Mouse (Mus musculus): Measurements from ENCODE around the gene Smagp.
A peak's percentile ranks its signal among the peaks of the same experiment; 100 is the strongest.
"Not testable (repeated sequence)": the region's sequence is repeated elsewhere in the genome, so short reads cannot be mapped to it uniquely, and the experiment has no call there.

Gene Smagp

DNA sequence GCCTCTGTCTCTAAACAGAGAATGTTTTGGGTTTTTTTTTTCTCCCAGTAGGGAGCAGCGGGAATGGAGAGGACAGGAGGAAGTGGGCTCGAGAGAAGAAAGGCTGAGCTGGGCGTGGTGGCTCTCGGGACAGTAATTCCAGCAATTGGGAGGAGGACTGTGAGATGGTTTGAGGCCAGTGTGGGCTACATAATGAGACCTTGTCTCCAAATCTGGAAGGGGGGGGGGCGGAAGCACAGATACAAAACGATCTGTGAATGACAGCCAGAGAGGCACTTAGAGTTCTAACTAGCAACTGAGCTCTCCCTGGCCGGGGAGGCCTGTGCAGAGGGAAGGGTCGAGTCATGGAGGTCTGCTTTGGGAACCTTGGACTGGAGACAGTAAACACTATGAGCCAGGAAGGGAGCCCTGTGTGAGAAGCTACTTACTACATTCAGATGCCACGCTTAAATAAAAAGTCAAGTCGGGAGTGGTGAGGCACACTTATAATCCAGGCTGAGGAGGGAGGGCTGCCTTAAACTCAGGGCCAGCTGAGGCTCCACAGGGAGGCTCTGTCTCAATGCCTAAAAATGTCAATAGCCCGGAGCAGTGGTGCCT is 8.9 kb downstream of the Smagp start:
- no peak for DNase-seq (ENCODE audit: low spot score in 2 of 2)

DNA sequence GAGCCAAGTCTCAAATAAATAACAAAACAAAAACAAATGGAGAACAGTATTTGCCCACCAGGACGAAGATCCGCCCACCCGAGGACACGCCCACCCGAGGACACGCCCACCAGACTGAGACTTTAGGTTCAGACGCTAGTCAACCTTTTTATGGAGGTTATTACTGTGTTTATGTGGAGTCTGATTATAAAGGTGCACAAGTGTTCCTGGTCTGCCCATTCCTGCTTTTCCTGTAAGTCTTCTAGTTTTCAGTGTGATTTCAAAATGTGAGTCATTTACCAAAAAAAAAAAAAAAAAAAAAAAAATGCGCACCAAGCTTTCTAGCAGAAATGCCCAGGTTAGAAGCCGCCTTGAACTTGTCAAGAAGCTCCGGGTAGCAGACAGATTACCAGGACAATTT is 9.5 kb downstream of the Smagp start:
- DNase-seq (ENCODE audit: low spot score in 2 of 2): no peak

DNA sequence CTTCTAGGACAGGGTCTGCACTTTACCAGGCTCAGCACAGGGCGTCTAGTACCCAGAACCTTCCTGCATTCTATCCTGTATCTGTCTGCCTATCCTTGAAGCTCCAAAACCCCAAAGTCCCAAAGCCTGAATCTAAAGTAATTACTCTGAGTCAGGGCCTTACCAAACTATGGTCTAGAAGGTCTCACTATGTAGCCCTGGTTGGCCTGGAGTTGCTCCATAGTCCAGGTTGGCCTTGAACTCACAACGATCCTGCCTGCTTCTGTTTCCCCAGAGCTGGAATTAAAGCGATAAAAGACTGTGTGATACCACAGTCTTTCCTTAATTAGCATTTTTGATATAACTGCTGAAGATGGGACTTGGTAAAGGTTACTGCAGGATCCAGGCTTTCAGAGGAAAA is 12.3 kb downstream of the Smagp start:
- DNase-seq (ENCODE audit: low spot score in 2 of 2): no peak

DNA sequence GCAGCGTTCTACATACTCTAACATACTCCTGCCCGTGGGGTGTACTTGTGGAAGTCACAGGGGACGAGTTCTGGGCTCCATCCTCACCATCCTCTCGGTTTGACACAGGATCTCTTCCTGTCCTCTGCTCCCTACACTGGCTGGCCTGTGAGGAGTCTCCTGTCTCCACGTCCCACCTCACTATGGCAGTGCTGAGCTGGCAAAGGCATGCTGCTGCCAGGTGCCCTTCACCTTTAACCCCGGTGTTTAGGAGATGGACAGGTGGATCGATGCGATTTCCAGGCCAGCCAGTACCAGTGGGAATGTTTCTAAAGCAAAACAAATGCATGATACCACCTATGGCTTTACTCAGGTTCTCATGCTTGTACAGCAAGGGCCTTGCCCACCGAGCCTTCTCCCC is 13.0 kb downstream of the Smagp start:
- DNase-seq (ENCODE audit: low spot score in 2 of 2): no peak

DNA sequence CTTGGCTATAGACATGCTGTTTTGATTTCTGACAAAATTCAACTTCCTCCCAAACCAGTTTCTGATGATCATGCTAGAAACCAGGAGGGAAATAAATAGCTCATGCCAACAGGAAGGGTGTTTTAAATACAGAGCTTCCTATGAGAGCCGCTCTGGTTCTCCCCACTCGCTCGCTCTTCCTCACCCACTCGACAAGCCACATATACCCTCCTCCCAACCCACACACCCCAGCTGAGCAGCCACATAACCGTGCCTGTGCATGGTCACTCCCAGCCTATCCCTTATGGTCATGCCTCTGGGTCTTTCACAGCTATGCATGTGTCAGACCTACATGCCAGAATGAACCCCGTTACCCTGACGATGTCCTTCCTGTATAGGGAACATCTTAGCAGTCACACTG is 14.6 kb downstream of the Smagp start:
- DNase-seq (ENCODE audit: low spot score in 2 of 2): peak in 1 of 2 experiments; percentile 33

DNA sequence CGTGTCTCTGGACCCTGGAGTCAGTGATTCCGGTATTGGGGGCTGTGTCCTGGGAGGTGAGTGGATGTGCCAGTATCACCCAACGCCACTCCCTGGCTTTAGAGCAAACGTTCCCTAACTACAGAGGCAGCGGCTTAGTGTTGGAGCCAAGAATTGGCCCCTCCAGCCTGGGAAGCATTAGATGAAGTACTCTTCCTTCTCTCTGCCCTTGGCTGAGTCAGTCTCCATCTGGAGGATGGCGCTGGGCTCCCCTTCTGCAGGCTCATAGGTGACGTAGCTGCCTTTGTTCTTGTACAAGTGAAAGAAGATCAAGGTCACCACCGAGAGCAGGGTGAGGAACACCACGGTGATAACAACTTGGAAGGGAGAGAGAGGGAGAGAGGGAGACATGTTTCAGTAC is 15.1 kb downstream of the Smagp start:
- not testable (repeated sequence) for DNase-seq (ENCODE audit: low spot score in 2 of 2)

DNA sequence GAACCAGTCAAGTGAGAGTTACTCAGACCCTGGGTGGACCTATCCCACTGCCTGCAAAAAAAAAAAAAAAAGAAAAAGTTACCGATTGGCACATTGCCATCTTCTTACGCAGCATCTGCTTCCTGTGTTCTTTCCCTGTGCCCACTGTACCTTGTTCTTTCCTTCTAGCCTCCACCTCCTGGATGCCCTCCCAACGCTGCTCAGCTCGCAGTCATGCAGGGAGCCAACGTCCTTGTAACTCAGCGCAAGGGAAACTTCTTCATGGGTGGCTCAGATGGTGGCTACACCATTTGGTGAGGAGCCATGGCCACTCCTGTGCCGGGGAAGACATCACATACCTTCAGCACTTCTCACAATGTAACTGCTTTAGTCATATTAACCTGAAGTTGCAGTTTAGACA is 17.5 kb downstream of the Smagp start:
- no peak for DNase-seq (ENCODE audit: low spot score in 2 of 2)

DNA sequence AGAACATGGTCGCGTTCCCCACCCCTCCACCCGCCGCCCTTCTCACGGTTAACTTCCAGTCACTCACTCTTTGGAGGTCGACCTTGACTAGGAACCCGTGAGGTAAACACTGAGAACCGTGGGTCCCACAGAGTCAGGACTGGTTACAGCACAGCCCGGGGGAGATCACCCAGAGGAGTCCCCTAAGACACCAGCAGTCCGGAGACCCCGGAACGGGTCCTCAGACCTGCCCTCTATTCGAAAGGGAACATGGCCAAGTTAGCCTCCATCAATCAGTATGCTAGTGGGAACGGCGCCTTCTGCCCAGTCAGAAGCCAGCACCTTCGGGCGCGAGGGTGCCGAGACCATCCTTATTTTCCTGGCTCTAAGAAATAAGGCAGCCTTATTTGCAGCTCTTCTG is 20.5 kb downstream of the Smagp start:
- DNase-seq (ENCODE audit: low spot score in 2 of 2): no peak

DNA sequence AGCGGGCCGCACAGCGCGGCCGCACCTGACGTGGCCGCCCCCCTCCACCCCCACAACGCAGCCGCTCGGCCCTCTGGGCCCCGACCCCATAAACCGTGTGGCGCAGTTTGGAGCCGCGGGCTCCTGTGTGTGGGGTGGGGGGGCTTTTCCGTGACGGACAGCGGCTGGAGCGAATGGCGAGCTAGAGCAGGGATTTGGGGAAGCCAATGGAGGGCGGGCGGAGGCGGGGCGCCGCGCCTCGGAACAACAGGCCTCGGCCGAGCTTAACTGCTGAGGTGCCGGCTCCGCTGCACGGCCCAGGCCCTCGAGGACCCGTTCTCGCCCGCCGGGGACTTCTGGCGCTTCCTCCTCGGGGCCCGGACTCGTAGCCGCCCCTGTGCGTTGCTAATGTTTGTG is 20.9 kb downstream of the Smagp start:
- DNase-seq (ENCODE audit: low spot score in 2 of 2): peak; percentile 79 to 81

DNA sequence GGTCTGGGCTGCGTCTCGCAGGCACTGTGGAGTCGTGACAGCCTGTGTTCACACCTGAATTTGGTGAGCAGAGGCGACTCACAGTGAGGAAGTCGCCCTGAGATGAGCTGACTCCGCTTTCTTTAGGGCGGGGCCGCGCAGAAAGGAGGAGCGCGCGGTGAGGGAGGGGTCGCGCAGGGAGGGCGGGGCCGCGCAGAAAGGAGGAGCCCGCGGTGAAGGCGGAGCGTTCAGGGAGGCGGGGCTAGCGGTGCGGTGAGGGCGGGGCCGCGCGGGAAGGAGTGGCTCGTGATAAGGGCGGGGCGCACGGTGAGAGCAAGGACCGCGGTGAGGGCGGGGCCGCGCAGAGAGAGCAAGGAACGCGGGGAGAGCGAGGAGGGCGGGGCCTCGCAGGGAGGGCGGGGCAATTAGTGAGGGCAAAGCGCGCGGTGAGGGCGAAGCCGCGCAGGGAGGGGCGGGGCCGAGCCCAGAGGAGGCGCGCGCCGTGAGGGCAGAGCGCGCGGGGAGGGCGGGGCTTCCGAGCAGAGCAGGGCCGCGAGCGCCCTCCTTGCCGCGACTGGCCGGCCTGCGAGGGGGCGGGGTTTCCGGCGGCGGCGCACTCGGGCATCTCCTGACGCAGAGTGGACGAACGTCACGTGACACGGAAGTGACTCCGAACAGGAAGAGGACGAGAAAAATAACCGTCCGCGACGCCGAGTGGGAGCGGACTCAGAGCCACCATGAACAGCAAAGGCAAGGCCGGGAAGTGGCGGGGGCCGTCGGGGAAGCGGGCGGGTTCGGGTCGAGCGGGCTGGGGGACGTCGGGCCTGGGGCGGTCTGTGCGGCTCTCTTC is 21.5 kb downstream of the Smagp start, which contains the start of gene Dazap2:
Dazap2 (plus strand) TSS at position 354 of the 829 bp plus-strand sequence.
- DNase-seq (ENCODE audit: low spot score in 2 of 2): peak; percentile 96 to 97

DNA sequence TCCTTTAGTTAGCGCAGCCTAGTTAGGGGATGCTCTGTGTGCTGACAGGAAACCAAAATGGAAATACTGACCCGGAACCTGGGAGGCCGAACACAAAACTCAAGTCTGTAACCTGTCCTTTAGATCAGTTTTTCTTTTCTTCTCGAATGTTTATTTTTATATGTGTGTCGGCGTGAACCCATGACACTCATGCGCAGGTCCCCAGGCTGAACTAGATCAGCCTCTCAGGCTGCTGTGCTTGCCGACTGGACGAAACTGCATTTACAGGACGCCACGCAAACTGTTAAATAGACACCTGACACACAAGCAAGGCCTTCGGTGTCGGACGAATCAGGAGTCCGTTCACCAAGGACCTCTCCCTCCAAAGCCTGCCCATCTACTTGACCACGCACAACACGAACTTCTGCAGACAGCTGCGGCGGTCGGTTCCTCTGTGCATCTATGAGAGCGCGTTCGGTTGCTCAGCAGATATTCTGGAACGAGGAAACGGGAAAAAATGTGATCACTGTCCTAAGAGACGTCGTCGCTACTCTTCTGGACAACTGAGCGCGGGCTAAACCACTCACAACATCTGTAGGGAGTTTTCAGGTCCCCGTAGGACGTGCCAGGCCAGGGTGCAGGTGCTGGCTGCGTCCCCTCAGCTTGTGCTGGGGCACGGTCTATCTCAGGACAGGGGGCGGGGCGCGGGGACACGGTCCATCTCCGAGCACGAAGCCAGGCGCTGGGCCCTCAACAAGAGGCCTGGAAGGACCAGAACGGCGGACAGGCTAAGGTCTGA is 22.3 kb downstream of the Smagp start:
- no peak for DNase-seq (ENCODE audit: low spot score in 2 of 2)

DNA sequence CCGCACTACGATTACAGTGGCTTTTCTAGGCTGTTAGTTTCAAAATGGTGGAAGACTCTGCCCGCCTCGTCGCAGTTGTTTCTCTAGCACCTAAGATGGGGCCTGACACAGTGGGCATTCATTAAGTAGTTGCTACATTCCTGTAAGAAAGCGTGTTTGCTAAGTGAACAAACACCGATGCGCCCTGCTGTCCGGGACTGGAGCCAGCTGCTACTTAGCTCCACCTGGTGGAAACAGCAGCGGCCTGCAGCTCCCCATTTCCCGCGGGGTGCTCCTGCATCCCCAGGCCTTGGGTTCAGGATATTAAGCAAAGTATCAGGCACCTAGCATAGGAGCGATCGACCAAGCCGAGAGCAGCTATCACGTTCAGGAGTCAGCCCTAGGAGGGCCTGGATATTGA is 23.2 kb downstream of the Smagp start:
- peak; percentile 55 to 60 for DNase-seq (ENCODE audit: low spot score in 2 of 2)

DNA sequence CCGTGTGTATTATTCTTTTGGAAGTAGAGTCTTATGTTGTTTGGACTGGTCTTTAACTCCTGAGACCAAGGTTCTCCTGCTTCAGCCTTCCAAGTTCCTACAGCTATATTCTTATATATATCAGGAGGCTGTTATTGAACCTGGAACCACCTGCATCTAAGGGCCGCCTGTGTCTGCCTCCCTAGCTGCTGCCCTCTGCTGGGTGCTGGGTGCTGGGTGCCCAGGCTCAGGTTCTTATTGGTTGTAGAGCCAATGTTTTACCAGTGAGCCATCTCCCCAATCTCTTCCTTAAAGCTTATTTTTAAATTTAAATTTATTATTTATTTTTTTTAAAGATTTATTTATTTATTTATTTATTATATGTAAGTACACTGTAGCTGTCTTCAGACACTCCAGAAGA is 24.3 kb downstream of the Smagp start:
- no peak for DNase-seq (ENCODE audit: low spot score in 2 of 2)

DNA sequence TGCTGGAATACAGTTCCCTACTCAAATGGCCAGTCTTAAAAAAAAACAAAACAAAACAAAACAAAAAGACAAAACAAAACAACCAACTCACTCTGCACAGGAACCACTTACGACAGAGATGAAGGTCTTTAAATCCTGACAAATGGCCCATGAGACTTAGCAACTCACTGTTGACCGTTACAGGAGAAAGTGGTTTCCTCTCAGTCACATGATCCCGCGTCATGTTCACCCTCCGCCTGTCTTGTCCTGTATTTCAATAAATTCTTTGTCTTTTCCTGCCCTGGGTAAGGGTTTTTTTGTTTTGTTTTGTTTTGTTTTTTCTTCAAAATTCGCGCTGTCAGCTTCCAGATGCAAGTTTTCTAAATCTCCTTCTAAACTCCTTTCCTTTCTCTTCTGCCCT is 24.8 kb downstream of the Smagp start:
- no peak for DNase-seq (ENCODE audit: low spot score in 2 of 2)

DNA sequence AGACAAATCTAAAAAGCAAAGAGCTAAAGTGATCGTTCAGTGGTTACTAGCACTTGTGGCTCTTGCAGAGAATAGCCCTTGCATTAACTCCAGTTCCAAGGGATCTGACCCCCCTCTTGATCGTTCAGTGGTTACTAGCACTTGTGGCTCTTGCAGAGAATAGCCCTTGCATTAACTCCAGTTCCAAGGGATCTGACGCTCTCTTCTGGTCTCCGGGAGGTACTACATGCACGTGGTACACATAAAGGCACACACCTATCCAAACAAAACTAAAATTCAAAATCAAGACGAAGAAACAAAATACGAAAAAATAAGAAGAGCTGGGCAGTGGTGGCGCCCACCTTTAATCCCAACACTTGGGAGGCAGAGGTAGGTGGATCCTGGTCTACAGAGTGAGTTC is 30.1 kb downstream of the Smagp start:
- not testable (repeated sequence) for DNase-seq (ENCODE audit: low spot score in 2 of 2)

DNA sequence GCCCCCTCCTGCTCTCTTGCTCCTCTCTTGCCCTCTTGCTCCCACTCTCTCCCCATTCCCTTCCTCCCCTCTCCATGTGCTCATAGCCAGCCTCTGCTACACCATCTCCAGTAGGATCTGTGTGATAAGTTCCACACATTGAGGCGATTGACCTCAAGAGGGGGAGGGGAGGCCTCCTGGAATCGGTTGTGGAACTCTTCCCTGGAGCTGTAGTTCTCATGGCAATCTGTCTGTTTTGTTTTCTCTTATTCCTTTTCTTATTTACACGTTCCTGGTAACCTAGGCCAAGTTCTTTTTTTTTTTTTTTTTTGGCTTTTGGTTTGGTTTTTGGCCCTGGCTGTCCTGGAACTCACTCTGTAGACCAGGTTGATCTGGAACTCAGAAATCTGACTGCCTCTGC is 35.1 kb downstream of the Smagp start:
- no peak for DNase-seq (ENCODE audit: low spot score in 2 of 2)

DNA sequence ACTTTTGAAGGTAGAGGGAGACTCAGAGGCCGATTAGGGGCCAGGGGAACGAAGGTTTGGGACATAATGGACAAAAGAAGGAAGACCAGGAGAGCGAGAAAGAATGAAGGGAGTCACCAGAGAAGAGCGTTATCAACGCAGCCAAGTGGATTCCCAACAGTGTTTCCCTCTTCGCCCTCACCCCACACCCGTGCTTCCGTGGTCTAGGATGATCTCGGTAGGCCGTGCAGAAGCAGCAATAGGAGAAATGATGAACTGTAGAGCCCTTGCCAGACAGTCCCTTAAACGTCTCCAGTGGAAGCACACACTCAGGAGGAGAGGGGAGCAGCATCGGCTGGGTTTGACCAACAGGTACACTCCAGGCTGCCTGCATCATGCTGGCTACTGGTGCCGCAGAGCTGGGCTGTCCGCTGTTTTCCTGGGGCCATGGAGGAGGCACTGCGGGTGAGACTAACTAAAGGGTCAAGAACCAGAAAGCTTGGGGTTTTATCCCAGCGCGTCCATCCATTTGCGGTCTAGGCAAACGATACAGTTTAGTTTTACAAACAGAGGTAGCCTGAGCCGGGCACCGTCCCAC is 36.0 kb downstream of the Smagp start:
- DNase-seq (ENCODE audit: low spot score in 2 of 2): no peak

DNA sequence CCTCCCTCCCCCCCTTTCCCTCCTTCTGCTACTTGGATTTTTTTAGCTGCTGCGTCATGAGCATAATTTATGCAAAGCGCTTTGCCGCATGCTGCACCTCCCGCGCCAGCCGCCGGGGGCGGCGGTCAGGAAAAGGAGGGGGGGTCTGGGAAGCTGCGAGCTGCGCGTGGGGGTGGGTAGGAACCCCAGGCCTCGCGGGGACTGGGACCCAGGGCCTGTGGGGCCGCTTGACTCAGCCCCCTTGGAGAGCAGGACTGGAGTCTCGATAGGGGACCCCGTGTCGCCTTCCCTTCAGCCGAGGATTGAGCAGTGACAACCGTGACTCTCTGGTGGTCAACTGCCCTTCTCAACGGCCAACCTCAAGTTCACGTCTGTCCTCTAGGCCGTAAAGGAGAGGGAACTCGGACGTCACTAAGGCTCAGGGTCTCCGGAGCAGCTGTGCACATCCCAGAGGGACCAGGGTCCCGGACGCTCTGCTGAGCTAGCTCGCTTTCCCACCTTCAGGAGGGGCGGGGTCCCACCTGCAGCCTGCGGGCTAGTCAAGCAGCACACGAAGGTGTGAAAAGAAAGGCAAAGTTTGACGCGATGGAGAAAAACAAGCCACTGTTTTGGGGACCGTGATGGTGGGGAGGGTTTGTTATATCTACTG is 36.6 kb downstream of the Smagp start:
- peak; percentile 55 to 64 for DNase-seq (ENCODE audit: low spot score in 2 of 2)

DNA sequence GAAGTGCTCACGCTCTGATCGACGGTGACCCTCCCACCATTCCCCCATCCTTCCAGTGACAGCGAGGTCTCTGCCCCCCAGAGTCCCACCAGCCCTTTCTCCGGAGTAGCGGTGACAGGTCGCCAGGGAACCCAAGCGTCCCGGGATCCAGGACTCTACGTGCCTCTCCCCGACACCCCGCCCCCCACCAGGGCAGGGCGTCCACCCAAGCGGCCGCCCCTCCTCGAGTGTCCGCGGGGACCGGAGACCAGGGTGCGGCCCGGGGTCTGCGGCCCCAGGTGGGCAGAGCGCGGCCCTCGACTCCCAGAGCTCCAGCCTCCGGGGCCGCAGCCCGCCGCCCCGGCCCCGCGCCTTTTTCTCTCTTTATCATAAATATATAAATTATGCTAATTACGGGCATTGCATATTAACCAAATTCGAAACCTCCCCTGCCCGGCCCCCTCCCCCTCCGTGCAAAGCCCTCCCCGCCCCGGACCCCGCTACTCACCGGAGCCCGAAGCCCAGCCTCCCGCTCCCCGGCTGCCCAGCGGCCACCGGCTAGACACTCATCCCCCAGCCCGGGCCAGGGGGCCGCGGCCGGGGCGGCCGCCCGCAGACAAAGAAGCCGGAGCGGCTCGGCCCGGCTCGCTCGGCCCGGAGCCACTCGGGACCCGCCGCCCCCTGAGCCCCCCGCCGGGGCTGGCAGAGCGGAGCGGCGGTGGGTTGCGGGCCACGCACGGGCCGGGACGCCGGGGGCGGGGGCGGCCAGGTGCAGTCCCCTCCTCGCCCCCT is 37.3 kb downstream of the Smagp start, which contains the start of gene Pou6f1:
Pou6f1 (minus strand) TSS at position 709 of the 771 bp plus-strand sequence.
- peak in 1 of 2 experiments; percentile 26 for DNase-seq (ENCODE audit: low spot score in 2 of 2)

DNA sequence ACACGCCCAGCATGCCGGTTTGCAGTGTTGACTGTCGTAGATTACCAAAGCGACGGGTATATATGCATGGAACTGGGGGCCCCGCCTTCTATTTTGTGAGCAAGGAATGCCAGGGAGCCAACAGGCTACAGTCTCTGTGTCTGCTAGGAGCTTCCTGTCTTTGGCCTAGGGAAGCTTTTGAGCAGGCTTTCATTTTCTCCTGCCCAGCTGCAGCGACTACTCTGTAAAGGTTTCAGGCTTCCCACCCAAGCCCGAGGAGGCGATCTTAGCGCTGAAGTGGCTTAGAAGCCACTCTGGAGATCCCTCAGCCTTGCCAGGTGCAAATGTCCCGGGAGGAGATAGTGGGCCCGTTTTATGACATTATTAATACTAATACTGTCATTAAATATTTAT is 37.9 kb downstream of the Smagp start:
- peak; percentile 27 to 34 for DNase-seq (ENCODE audit: low spot score in 2 of 2)
